Mouse (Mus musculus) brain, embryonic 18.5 days (tissue): ENCODE measurements at regions not wholly inside any gene's neighbourhood (a gene's known extent, or its start where the extent isn't known, plus 50 kb on each side); places are given as distances from the start of the nearest gene placed in this dataset.

Experiments
- DNase-seq: peaks from one replicate; pipeline ENCODE4 v3.0.0-alpha.2; 2012; ENCODE audit warnings: low read depth, low spot score

DNA sequence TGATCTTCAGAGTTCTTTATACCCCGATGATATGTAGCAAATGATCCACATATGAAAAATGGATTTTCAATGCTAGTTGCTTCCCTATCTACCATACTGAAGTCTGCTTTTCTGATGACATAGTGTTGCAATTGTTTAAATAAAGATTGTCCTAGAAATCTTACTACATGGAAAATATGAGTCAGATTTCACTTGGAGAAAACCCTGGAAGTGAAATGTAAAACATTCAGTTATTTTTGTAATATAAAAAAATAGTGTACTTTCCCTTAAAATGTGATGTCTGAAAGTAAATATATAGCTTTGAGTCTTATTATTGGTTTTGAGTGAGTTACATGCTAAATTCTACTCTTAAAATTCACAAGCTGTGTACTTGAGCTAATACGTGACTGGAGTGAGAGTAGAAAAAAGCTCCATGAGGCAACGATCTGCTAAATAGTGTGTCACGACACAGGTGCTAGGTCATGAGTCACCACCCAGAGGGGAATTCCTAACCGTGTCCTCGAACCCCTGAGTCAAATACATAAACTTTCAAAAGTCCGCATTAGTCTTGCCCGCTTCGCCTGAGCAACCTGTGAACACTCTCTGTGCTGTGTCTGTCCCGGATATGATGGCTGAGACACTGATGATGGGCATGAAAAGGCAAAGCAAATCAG lies 430.5 kb downstream of the Hsfy2 start:
- DNase-seq = no peak

DNA sequence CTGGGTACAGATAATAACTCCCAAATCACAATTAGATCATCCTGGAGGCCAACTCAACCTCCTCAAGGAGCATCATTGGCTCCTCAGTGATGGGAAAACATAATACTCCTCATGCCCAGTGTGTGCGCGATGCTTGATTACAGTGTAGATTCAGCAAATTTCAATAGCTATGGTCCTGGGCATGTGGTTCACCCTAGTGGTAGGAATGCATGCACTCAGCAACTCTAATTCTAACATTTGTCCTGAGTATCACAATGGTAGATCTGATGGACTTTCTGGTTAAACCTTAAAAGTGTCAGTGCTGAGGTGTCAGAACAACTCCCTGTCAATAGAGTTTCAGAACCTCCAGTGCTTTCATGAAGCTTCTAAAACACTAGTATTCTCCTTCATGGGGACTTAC lies 442.0 kb downstream of the Hsfy2 start:
- DNase-seq = no peak

DNA sequence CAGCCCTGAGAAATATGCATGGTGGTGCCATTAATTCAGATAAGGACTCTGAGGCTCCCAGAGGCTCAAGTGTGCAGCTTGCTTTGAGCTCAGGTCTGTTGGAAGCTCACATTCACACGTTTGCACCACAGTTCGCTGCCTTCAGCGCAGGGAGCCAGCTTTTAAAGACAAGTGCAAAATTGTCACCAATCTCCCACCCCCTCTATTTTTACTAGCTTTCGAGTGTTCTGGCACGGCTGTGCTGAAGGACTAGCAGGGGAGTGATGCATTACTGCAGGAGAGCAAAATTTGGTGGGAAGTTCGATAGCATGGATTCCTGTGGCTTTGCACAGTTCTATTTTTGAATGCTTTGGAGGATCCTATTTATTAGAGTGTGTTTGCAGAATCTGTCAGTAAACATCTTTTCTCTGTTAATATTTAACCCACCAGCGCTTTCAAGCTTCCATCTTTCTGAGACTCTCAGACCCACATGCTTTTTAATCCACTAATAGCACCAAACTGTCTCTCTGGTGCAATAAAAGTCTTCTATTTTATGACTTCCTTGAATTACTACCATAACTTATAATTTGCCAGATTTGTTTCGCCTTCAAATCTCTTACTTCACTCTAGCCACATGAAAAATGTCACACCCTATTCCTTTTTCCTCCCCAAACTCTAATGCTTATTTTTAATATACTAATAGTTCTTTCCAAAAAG lies 453.6 kb downstream of the Hsfy2 start:
- DNase-seq = no peak

DNA sequence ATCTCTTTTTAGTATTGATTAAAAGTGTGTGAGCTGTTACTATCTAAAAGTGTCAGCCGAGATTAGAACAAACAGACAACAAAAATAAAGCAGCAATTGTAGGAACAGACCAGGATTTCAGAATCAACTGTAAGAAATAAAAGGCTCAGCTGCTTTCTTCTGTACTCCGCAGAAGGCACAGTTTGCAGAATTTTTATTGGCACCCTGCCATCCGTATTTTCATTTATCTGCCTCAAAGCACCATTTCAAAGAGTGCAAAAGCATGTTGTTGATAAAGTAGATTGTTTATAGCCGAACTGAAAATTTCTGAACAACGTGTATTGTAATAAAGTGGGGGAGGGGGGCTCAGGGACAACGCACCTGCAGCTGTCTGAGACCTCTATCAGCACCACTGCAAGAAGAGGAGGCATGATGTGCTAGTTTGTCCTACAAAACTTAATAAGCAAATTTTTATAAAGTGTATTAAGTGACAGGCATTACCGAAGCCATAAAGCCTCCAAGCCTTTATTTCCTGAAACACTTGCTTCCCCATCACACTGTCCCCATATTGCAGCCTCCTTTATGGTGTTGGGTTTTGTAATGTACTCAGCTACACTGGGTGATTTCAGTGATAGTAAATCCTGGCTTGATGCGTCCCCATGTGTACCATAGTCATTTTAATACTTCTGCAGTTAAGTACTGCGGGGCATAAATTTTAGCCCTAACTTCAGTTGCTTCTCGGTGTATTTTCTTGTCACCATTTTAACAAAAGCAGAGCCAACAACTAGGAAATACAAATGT lies 457.8 kb downstream of the Hsfy2 start:
- DNase-seq = no peak

DNA sequence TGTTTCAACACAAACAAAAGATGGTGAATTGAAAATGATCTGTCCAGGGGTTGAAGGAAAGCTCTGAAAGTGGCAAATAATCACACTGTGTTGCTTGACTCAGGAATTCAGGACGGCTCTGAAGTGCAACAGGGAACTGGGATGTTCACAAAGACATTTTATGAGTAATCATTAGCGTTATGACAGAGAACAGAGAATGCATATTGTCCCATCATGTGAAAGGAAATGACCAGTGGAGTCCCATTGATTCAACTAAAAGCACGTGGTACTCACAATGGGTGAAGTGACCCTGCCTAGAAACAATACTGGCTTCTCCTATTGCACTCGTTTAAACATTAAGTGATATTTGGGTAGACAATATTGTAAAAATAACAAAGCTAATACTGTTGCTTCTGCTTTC lies 466.1 kb downstream of the Hsfy2 start:
- DNase-seq = no peak

DNA sequence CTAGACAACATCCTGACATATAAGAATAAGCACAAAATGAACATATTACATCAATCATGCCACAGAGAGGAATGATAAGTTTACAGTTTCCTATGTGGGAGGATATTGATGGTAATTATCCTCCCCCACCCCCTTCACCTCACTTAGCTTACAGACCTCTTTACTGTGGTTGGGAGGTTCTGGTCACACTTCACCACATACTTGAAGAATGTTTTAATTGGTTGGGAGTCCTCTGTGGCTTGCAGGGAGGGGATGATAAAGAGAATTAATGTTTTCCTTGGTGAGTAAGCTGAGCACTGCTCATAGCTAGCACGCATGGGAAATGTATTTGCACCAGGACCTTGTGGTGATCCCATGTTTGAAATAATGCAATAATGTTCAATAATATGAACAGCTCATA lies 468.5 kb downstream of the Hsfy2 start:
- DNase-seq = no peak

DNA sequence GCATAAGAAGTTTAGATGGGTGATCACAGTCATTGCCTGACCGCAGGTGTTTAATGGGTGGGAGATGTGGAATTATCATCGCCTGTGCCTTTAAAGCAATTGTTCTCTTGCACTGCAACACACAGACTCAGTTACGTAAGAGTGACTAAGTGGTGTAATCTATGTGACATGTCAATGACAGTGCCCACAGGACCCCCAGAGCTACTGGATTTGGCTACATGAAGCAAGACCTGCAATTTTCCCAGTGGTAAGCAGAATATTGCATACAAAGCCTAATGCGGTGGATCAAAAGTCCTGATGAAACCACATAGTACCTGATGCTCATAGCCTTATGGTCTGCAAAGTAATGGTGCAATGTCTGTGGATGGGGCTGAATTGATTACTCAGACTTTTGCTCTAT lies 469.2 kb downstream of the Hsfy2 start:
- no peak for DNase-seq

DNA sequence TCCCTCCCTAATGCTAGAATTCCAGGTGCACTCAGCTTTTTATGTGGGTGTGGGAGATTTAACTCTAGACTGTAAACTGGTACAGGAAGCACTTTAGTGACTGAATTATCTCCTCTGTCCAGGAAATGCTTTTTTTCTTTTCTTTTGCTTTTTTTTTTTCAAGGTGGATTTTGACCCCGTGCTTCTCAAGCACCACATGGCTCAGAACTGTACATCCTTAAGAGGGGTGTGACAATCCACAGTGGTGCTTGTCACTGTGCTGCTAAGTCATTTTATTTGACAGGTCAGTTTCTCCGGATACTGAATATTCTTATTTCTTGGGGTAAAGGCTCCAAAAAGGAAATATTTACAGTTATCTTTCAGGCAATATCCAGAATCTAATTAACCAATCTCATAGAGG lies 472.0 kb downstream of the Hsfy2 start:
- DNase-seq = no peak

DNA sequence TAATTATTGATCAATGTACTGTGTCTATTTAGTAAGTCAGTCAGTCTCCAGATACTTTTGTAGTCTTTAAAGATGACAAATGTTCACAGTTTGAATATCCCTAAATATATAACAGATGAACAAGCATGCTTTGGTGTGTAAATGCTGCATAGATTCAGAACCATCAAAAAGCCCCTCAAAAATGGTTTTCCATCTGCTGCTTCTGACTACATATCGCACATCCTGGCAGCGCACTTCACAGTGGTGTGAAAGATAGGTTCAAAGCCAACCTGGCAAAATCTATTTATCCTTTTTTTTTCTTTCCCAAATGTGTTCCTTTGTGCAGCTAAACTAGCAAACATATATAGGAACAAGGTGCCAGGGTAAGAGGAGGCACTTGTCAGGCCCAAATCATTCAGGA lies 472.9 kb downstream of the Hsfy2 start:
- DNase-seq = peak; percentile 66

DNA sequence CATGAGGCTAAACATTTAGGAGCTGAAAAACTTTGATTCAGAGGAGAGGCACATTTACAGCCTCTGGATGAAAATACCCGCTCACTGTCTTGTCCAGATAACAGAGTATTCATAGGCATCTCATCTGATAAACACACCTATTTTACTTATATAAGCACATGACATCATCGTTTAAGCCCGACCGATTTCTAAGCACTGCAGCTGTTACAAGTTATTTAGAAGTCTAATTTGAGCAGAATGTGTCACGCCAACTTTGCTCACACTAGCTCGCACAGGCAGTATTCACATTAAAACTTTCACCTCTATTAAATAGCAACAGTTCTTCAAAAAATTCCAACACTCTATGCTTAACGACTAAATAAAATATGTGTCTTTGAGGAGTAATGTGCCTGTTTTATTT lies 506.3 kb downstream of the Hsfy2 start:
- no peak for DNase-seq

DNA sequence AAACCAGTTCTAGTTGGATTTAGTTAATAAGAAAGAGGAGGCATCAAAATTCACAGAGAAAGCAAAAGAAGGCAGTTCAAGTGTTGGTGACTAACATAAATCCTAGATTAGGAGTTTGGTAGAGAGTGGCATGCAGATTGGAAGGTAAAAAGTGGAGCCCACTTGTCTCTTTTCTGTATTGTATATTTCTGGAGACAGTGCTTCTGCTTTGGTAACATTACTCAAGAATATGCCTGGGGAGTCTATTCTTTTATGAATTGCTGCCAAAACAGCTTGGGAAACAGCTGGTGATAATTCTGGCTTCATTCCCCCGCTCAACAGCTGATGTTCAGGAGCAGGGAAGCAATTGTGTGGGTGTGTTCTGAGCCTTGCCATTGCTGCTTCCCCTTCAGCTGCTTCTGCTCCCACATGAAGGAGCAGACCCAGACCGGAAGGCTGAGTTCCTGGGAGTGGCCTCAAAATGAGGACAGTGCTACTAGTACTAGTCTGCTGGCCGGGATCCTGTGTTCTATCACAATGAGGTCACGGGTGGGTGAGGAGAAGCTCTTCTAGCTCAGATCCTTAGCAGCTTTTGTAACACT lies 547.9 kb downstream of the Hsfy2 start:
- DNase-seq = no peak

DNA sequence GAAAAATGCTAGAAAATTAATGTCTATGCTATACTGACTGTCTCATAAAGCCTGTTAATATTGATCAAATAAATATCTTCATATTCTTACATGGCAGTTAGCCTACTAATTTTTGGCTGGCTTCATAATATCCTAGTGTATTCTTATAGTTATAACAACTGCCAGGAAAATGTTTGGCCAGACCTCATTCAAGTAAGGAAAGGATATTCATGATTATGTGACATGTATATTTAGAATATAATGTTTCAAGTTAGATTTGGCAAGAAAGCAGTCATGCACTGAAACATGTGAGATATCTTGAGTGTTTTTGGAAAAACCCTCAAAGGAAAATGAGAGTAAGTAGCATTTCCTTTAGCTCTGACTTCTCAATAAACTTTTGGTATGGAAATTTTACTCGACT lies 548.9 kb downstream of the Hsfy2 start:
- no peak for DNase-seq

DNA sequence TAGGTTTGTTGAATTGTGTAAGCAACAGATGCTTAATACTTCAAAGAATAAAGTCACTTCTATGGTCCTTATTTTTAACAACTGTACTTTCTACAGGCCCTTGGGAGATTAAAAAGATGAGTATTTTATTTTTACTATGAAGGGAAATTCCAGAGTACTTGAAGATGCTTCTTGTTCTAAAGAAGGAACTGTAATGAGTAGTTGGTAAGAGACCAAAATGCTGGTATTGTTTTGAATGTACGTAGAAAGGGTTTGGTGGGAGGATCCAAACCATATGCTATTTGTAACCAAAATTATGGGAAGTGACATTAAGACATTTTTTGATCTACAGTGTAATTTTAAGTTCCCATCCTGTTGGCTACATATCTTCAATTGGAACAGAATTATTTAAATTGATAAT lies 560.5 kb downstream of the Hsfy2 start:
- DNase-seq = no peak

DNA sequence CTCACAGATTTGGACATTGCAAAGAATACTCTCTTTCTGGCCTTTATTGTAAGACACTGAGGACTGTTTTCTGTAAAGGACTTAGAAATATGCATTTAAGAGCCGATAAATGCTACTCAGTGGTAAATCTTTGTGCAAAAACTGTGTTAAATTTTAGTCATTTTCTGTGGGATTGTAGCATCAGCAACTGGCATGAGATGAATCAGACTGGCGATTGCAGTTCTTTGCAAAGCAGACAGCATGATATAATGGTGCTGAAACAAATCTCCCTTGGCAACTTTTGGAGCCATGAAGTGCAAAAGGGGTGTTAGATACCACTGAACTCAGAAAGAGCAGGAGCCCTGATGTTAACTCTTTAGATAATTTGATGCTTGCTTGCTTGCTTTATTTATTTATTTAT lies 565.0 kb downstream of the Hsfy2 start:
- no peak for DNase-seq

DNA sequence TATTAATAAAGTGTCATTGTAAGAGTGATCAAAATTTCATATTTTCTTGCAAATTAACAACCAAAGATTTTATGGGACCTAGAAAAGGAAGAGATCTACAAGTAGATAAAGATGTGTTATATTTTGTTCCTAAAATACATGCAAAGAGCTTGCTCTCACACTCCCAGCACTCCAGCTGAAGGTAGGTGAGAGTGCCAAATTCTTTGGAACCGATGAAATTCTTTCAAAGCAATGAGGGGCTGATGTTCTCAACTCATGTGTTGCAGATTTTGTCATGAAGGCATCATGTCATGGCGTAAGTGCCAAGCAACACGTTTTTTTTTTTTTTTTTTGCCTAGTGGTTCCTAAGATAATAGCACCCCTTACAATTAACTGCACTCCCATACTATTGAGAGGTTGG lies 573.8 kb downstream of the Hsfy2 start:
- DNase-seq = no peak
